Mouse (Mus musculus): ENCODE results near the gene Tmem181a. TPM values are rescaled to one million over a fixed set of nuclear protein-coding genes. Genes with fewer than 3 reads are reported as not detected.
"Not testable (repeated sequence)": the region's sequence is repeated elsewhere in the genome, so short reads cannot be mapped to it uniquely, and the experiment has no call there.

The Tmem181a gene
- polyA plus RNA-seq, 1 experiment from 2014 or later = 28.8 TPM

GRCm38 (mm10) chr17:6279205-6279604 lies 22.5 kb downstream of the Tmem181a start:
- not testable (repeated sequence) for H3K4me2 ChIP-seq; H3K4me1 ChIP-seq (replicated peaks); ATAC-seq (ENCODE audit: insufficient number of reproducible peaks, insufficient read depth, low FRiP score, low TSS enrichment, low read depth); H3K36me3 ChIP-seq; H3K4me3 ChIP-seq (replicated peaks); H3K9ac ChIP-seq (replicated peaks); H3K9me3 ChIP-seq; H3K27ac ChIP-seq; H3K27me3 ChIP-seq
- WGBS = 68% methylated on average over 8 of the region's 8 CpGs

- H3K9ac ChIP-seq (replicated peaks); H3K4me3 ChIP-seq (replicated peaks); H3K27me3 ChIP-seq; H3K36me3 ChIP-seq; H3K9me3 ChIP-seq; H3K4me2 ChIP-seq; ATAC-seq (ENCODE audit: insufficient number of reproducible peaks, insufficient read depth, low FRiP score, low TSS enrichment, low read depth); H3K4me1 ChIP-seq (replicated peaks); H3K27ac ChIP-seq: not testable (repeated sequence)
- WGBS = 93% methylated on average over 10 of the region's 10 CpGs
Measured at GRCm38 (mm10) chr17:6279772-6280171, 23.1 kb downstream of the Tmem181a start.

- H3K27ac ChIP-seq; H3K4me3 ChIP-seq (replicated peaks); ATAC-seq (ENCODE audit: insufficient number of reproducible peaks, insufficient read depth, low FRiP score, low TSS enrichment, low read depth); H3K36me3 ChIP-seq; H3K27me3 ChIP-seq; H3K9me3 ChIP-seq; H3K9ac ChIP-seq (replicated peaks); H3K4me2 ChIP-seq; H3K4me1 ChIP-seq (replicated peaks): not testable (repeated sequence)
- WGBS = 91% methylated on average over 17 of the region's 19 CpGs
Measured at GRCm38 (mm10) chr17:6280513-6280912, 23.9 kb downstream of the Tmem181a start.

GRCm38 (mm10) chr17:6283137-6283536 lies 26.5 kb downstream of the Tmem181a start:
- H3K4me3 ChIP-seq (replicated peaks); H3K27me3 ChIP-seq; ATAC-seq (ENCODE audit: insufficient number of reproducible peaks, insufficient read depth, low FRiP score, low TSS enrichment, low read depth); H3K4me2 ChIP-seq; H3K4me1 ChIP-seq (replicated peaks); H3K9me3 ChIP-seq; H3K27ac ChIP-seq; H3K9ac ChIP-seq (replicated peaks); H3K36me3 ChIP-seq: not testable (repeated sequence)
- WGBS = 95% methylated on average over 8 of the region's 10 CpGs

- not testable (repeated sequence) for H3K9me3 ChIP-seq; H3K27me3 ChIP-seq; H3K9ac ChIP-seq (replicated peaks); H3K27ac ChIP-seq; H3K36me3 ChIP-seq; H3K4me2 ChIP-seq; H3K4me1 ChIP-seq (replicated peaks); H3K4me3 ChIP-seq (replicated peaks); ATAC-seq (ENCODE audit: insufficient number of reproducible peaks, insufficient read depth, low FRiP score, low TSS enrichment, low read depth)
- WGBS = 93% methylated on average over 5 of the region's 5 CpGs
Measured at GRCm38 (mm10) chr17:6286169-6286568, 29.5 kb downstream of the Tmem181a start.

- not testable (repeated sequence) for ATAC-seq (ENCODE audit: insufficient number of reproducible peaks, insufficient read depth, low FRiP score, low TSS enrichment, low read depth); H3K27me3 ChIP-seq; H3K9me3 ChIP-seq; H3K4me2 ChIP-seq; H3K4me1 ChIP-seq (replicated peaks); H3K4me3 ChIP-seq (replicated peaks); H3K36me3 ChIP-seq; H3K27ac ChIP-seq; H3K9ac ChIP-seq (replicated peaks)
- WGBS = 95% methylated on average over 12 of the region's 12 CpGs
Measured at GRCm38 (mm10) chr17:6289045-6289444, 32.4 kb downstream of the Tmem181a start.

GRCm38 (mm10) chr17:6293882-6294281 lies 37.2 kb downstream of the Tmem181a start:
- H3K9ac ChIP-seq (replicated peaks); H3K27me3 ChIP-seq; H3K9me3 ChIP-seq; H3K36me3 ChIP-seq; H3K4me1 ChIP-seq (replicated peaks); H3K4me3 ChIP-seq (replicated peaks); H3K27ac ChIP-seq; H3K4me2 ChIP-seq; ATAC-seq (ENCODE audit: insufficient number of reproducible peaks, insufficient read depth, low FRiP score, low TSS enrichment, low read depth): not testable (repeated sequence)
- no CpG with 5 or more reads among the region's 5 CpGs for WGBS

- 91% methylated on average over 9 of the region's 15 CpGs for WGBS
- H3K27me3 ChIP-seq; H3K4me2 ChIP-seq; H3K4me3 ChIP-seq (replicated peaks); H3K36me3 ChIP-seq; H3K4me1 ChIP-seq (replicated peaks); ATAC-seq (ENCODE audit: insufficient number of reproducible peaks, insufficient read depth, low FRiP score, low TSS enrichment, low read depth); H3K27ac ChIP-seq; H3K9me3 ChIP-seq; H3K9ac ChIP-seq (replicated peaks): not testable (repeated sequence)
Measured at GRCm38 (mm10) chr17:6297060-6297795, 40.6 kb downstream of the Tmem181a start.

- ATAC-seq (ENCODE audit: insufficient number of reproducible peaks, insufficient read depth, low FRiP score, low TSS enrichment, low read depth); H3K4me1 ChIP-seq (replicated peaks); H3K4me3 ChIP-seq (replicated peaks); H3K9ac ChIP-seq (replicated peaks); H3K27me3 ChIP-seq; H3K4me2 ChIP-seq; H3K9me3 ChIP-seq; H3K36me3 ChIP-seq; H3K27ac ChIP-seq: not testable (repeated sequence)
- WGBS = 75% methylated on average over 8 of the region's 12 CpGs
Measured at GRCm38 (mm10) chr17:6300190-6300863, 43.7 kb downstream of the Tmem181a start.

- H3K4me3 ChIP-seq (replicated peaks); H3K4me1 ChIP-seq (replicated peaks); ATAC-seq (ENCODE audit: insufficient number of reproducible peaks, insufficient read depth, low FRiP score, low TSS enrichment, low read depth); H3K9me3 ChIP-seq; H3K27ac ChIP-seq; H3K4me2 ChIP-seq; H3K36me3 ChIP-seq; H3K27me3 ChIP-seq; H3K9ac ChIP-seq (replicated peaks): not testable (repeated sequence)
- 90% methylated on average over 5 of the region's 6 CpGs for WGBS
Measured at GRCm38 (mm10) chr17:6304891-6305290, 48.2 kb downstream of the Tmem181a start.

- not testable (repeated sequence) for H3K4me1 ChIP-seq (replicated peaks); ATAC-seq (ENCODE audit: insufficient number of reproducible peaks, insufficient read depth, low FRiP score, low TSS enrichment, low read depth); H3K9ac ChIP-seq (replicated peaks); H3K4me3 ChIP-seq (replicated peaks); H3K4me2 ChIP-seq; H3K36me3 ChIP-seq; H3K27me3 ChIP-seq; H3K27ac ChIP-seq; H3K9me3 ChIP-seq
- 92% methylated on average over 12 of the region's 12 CpGs for WGBS
Measured at GRCm38 (mm10) chr17:6305656-6306270, 49.1 kb downstream of the Tmem181a start.
